Mouse (Mus musculus) liver, embryonic 14.5 days (tissue): Measurements from ENCODE around the gene Igfbp7.

Experiments
- CTCF ChIP-seq: IDR thresholded peaks from 2 replicates; pipeline ENCODE4 v1.5.1; 2016; ENCODE audit warnings: antibody characterized with exemption, low read depth, control low read depth
- EP300 ChIP-seq: IDR thresholded peaks from 2 replicates; pipeline ENCODE4 v1.6.1; 2016; ENCODE audit warnings: antibody characterized with exemption, low read depth

GRCm38 (mm10) chr5:77408530-77408929 is 689 bp upstream of the Igfbp7 start:
- no peak for TF ChIP-seq CTCF
- TF ChIP-seq EP300, result no peak
